Mouse (Mus musculus) limb, embryonic 15.5 days (tissue): ENCODE measurements around the gene Negr1. TPM values are rescaled to one million over a fixed set of nuclear protein-coding genes. Genes with fewer than 3 reads are reported as not detected.

ENCODE experiments used
- ATAC-seq: fragments of 200-750 bp; cut with Nextera tagmentation; 2 replicates; pipeline ENCODE4 v1.8.0; 2017; ENCODE audit warnings: low read depth, moderate TSS enrichment; ENCODE audit not compliant: insufficient number of reproducible peaks, low FRiP score, low TSS enrichment
- H3K27ac ChIP-seq: fragments of 300-500 bp; sonication (generic); 2 replicates; pipeline ENCODE4 v1.5.1; 2015; ENCODE audit warnings: moderate library complexity, mild to moderate bottlenecking, inconsistent platforms
- H3K27me3 ChIP-seq: fragments of 300-500 bp; sonication (generic); 2 replicates; pipeline ENCODE4 v1.6.1; 2015; ENCODE audit warnings: inconsistent platforms
- H3K36me3 ChIP-seq: fragments of 300-500 bp; sonication (generic); 2 replicates; pipeline ENCODE4 v1.6.1; 2015; ENCODE audit warnings: inconsistent platforms
- H3K4me1 ChIP-seq: fragments of 300-500 bp; sonication (generic); 2 replicates; pipeline ENCODE4 v1.6.1; 2015; ENCODE audit warnings: inconsistent platforms
- H3K4me2 ChIP-seq: fragments of 300-500 bp; sonication (generic); 2 replicates; pipeline ENCODE4 v1.6.1; 2015; ENCODE audit warnings: mild to moderate bottlenecking, inconsistent platforms
- H3K4me3 ChIP-seq: fragments of 300-500 bp; sonication (generic); 2 replicates; pipeline ENCODE4 v1.5.1; 2015; ENCODE audit warnings: mild to moderate bottlenecking, inconsistent platforms
- H3K9ac ChIP-seq: fragments of 300-500 bp; sonication (generic); 2 replicates; pipeline ENCODE4 v1.6.1; 2015; ENCODE audit warnings: inconsistent platforms
- H3K9me3 ChIP-seq: fragments of 300-500 bp; sonication (generic); 2 replicates; pipeline ENCODE4 v1.6.1; 2016; ENCODE audit warnings: inconsistent platforms
- WGBS: fragments of 180-500 bp; shearing (Covaris S2); methylation state at CpG from one replicate; pipeline ENCODE4 v1.1.7; 2015; 5-methylcytosine and 5-hydroxymethylcytosine counted together
- polyA plus RNA-seq: library from polyadenylated mRNA; unstranded; fragments of >200 nt; fragmentation: Nextera tagmentation; extraction: Ambion mirVana; gene quantifications from 2 replicates; pipeline ENCODE4 v1.2.1, GENCODE M21; 2015

Gene Negr1
- polyA plus RNA-seq, 1 experiment from 2014 or later, result 6.8 TPM

DNA sequence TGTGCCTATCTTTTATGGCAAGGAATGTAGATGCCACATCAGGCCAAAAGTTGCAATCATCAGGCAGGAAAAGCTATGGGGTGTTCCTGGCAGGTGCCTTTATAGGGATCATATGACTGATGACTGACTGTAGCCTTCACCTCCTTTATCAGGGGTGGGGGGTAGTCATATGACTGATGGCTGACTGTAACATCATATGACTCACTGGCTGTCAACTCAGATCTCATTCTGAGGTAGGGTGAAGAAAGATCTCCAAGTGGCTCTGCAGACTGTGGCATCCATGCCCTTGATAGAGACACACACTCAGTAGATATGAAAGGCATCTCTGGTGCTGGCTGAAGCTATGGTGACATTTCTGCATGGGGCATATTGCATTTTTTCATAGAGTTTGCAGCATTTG, 504.7 kb downstream of the Negr1 start:
- no peak overlapping the region for H3K4me2 ChIP-seq
- H3K27me3 ChIP-seq, result no peaks in the 10 kb centered on the region
- no peak overlapping the region for H3K27ac ChIP-seq
- no peak overlapping the region for H3K4me3 ChIP-seq
- no peak for ATAC-seq
- H3K9me3 ChIP-seq, result no peaks in the 10 kb centered on the region
- no peaks in the 10 kb centered on the region for H3K36me3 ChIP-seq
- no peak overlapping the region for H3K9ac ChIP-seq
- no peaks in the 10 kb centered on the region for H3K4me1 ChIP-seq

DNA sequence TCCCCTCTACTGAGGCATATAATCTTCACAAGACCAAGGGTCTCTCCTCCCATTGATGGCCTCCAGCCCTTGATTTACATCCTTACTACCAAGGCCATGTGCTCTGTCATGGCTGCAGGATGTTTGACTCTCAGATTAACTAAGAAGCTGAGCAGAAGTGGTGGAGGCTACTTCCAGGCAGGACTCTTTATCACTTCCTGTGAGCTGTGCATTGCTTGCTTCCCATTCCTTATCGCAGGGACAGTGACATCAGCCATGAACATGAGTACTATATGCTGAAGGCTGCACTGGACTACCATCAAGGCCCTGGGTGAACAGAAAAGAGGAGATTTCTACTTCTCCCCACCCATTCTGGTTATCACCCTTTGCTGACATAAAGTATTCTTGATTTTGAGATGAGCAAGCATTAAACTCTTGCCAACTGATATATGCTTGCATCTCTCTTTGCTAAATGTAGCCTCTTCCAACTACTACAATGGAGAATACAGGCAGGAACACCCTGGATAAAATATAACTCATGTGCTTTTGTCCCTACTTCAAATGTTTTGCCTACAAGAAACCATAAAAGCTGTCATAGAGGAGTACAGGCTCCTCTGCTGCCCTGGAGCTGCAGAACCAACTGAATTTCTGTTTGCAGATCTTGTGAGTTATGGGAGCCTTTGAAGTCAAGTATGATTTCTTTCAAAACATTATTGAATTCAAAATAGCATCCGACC, 517.8 kb downstream of the Negr1 start:
- Histone ChIP-seq H3K4me2 (no peak overlapping the region), H3K9me3 (no peaks in the 10 kb centered on the region), H3K36me3 (no peaks in the 10 kb centered on the region), H3K27ac (no peak overlapping the region), H3K4me1 (no peaks in the 10 kb centered on the region), H3K27me3 (no peaks in the 10 kb centered on the region), H3K9ac (no peak overlapping the region), H3K4me3 (no peak overlapping the region)
- no peak for ATAC-seq
- WGBS, result 56% methylated on average over 2 of the region's 2 CpGs

DNA sequence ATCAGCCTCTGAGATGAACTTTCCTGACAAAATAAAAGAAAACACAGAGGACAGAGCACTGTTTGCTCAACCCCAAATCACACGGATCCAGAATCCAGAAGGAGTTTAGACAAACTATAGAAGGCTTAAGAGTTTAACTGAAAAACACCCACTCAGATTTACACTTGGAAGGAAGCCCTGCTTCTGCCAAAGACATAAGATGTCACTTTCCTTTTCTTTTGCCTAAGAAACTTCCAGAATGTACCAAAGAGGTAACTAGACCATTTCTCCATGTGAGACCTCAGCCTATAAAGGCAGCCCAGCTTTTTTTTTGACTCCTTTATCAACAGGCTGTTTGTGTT, 518.3 kb downstream of the Negr1 start:
- Histone ChIP-seq H3K27ac (no peak overlapping the region), H3K36me3 (no peaks in the 10 kb centered on the region), H3K27me3 (no peaks in the 10 kb centered on the region), H3K4me2 (no peak overlapping the region), H3K9me3 (no peaks in the 10 kb centered on the region), H3K4me1 (no peaks in the 10 kb centered on the region), H3K4me3 (no peak overlapping the region), H3K9ac (no peak overlapping the region)
- 51% methylated on average over 1 of the region's 1 CpGs for WGBS
- ATAC-seq, result no peak

DNA sequence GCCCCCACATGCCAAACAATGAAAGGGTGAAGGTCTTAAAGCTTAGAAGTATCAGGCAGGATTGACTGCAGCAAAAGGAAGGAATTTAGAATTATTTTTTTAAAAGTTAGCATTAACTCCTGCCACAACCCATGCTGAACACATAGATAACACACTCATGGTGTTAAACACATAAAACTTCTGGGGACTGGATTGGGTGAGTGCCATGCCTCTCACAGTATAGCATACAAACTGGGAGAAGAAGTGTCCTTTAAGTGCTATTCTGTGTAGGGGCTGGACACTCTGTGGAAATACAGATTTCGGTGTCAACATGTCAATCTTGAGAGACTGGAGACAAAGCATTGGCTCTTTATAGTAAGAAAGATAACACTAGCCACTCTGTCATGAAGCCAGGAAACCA, 519.0 kb downstream of the Negr1 start:
- 87% methylated on average over 1 of the region's 1 CpGs for WGBS
- Histone ChIP-seq H3K27me3 (no peaks in the 10 kb centered on the region), H3K9ac (no peak overlapping the region), H3K36me3 (no peaks in the 10 kb centered on the region), H3K4me1 (no peaks in the 10 kb centered on the region), H3K27ac (no peak overlapping the region), H3K9me3 (no peaks in the 10 kb centered on the region), H3K4me3 (no peak overlapping the region), H3K4me2 (no peak overlapping the region)
- no peak for ATAC-seq

DNA sequence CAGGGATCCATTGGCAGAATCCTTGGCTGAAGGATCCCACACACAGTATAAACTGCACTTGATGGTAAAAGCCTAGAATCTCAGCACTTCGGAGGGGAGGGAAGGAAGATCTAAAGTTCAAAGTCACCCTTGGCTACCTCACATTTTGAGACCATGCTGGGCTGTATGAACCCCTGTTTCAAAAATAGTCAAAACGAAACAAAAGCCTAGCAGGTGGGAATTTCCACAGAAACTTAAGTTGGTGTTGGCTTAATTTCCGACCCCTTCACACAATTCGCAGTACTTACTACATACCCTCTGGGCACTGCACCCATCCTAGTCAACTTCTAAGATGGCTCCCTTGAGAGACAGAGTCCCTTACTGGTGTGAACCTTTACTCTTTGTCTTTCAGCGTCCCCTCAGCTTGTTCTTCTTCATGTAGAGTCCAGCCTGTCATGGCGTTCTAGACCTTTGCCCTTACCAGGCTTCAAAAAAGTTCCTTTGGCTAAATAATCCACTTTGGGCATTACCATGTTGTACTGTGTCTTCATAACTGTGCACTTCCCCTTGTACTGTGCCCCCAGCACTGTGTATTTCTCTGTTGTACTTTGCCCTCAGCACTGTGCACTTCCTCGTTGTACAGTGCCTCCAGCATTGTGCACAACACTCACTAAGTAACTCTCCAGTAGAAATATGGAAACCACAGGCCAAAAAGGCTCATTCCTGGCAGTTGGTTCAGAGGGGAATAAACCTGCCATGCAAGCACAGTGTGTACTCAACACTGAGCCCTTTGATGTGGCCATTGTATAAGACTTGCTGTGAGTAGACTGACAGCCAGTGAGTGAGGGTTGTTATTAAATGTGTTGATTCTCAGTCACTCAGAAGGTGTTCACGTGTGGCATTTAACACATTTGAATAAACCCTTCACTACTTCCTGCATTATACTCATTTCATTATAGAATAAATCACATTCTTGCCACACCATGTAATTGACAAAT, 521.5 kb downstream of the Negr1 start:
- H3K27me3 ChIP-seq, result no peaks in the 10 kb centered on the region
- no peak overlapping the region for H3K4me3 ChIP-seq
- H3K9ac ChIP-seq, result no peak overlapping the region
- H3K36me3 ChIP-seq, result no peaks in the 10 kb centered on the region
- WGBS, result 78% methylated on average over 8 of the region's 8 CpGs
- H3K9me3 ChIP-seq, result no peaks in the 10 kb centered on the region
- ATAC-seq, result no peak
- no peak overlapping the region for H3K27ac ChIP-seq
- no peaks in the 10 kb centered on the region for H3K4me1 ChIP-seq
- H3K4me2 ChIP-seq, result no peak overlapping the region

DNA sequence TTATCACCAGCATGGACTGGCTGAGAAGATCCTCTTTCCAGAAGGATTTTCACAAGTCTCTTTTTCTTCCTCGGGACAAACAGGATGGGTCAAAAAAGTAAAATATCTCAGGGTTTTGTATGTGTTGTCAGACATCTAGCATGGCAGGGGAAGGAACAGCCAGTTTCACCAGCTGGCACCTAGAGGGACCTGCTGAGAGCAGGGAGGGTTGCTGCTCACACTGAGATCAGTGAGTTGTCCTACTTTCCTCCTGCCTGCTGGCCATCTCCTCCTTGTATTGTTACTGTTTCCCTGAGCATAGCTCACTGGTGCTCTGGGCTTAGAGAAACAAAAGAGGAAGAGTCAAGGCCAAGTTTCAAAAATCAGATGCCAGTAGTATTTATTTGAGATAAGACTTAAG, 523.6 kb downstream of the Negr1 start:
- Histone ChIP-seq H3K36me3 (no peaks in the 10 kb centered on the region), H3K27me3 (no peaks in the 10 kb centered on the region), H3K9ac (no peak overlapping the region), H3K4me3 (no peak overlapping the region), H3K27ac (no peak overlapping the region), H3K4me2 (no peak overlapping the region), H3K4me1 (no peaks in the 10 kb centered on the region), H3K9me3 (no peaks in the 10 kb centered on the region)
- ATAC-seq, result no peak
- 72% methylated on average over 1 of the region's 1 CpGs for WGBS

DNA sequence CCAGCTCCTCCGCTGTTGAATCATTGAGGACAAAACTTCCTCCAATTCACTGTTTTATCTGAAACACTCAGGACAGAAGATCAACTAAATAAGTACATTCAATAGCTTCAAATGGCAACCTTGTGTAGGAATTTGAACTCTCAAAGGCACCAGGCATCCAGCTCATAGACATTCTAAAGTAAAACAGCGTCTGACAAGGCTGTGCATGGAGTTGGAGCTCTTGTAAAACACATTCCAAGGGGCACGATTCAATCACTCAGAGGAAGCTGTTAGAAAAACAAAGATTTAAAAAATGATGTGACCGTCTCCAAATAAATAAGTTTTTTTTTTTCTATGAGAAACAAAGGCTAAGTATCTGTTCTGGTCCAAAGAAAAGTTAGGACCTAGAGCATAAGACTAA, 528.5 kb downstream of the Negr1 start:
- WGBS, result 46% methylated on average over 4 of the region's 4 CpGs
- Histone ChIP-seq H3K9ac (no peak overlapping the region), H3K36me3 (no peaks in the 10 kb centered on the region), H3K4me3 (no peak overlapping the region), H3K27ac (no peak overlapping the region), H3K4me2 (no peak overlapping the region), H3K4me1 (no peaks in the 10 kb centered on the region), H3K9me3 (no peaks in the 10 kb centered on the region), H3K27me3 (no peaks in the 10 kb centered on the region)
- no peak for ATAC-seq

DNA sequence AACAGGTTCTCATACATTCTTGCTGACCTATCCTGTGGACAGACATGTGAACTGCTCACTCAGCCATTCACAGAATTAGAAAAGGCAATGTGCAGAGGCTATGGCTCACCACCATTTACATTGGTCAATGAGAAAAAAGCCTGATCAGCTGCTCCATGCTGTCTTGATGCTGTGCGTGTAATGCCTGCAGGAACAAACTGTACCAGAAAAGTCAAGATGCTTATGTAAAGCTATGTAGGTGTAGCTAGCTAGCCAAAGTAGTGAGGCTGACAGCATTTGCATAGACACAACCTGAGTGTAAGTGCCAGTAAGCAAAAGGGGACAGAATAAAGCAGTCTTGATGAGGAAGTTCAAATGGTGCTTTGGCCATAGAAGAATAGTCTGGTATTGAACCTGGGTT, 534.7 kb downstream of the Negr1 start:
- H3K9ac ChIP-seq, result no peak overlapping the region
- no peaks in the 10 kb centered on the region for H3K9me3 ChIP-seq
- H3K27me3 ChIP-seq, result no peaks in the 10 kb centered on the region
- H3K4me2 ChIP-seq, result no peak overlapping the region
- no peaks in the 10 kb centered on the region for H3K36me3 ChIP-seq
- no peaks in the 10 kb centered on the region for H3K4me1 ChIP-seq
- ATAC-seq, result no peak
- 92% methylated on average over 1 of the region's 1 CpGs for WGBS
- no peak overlapping the region for H3K27ac ChIP-seq
- no peak overlapping the region for H3K4me3 ChIP-seq

DNA sequence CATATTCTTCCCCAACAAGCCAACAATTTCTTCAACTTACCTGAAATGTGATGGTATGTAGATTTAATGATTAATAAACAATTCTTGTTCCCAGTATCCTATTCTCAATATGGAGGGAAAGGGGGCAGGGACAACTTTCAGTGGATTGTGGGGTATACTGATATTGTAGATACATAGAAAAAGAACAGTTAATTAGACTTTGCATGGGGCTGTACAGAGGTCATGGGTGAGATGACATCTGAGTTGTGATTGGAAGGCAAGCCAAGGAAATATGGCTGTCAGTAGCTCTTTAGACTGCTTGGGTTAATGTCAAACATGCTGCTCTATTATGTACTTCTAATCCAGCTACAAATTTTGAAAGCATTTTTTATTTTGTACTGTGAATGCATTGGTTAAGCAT, 535.9 kb downstream of the Negr1 start:
- Histone ChIP-seq H3K9ac (no peak overlapping the region), H3K4me3 (no peak overlapping the region), H3K4me1 (no peaks in the 10 kb centered on the region), H3K36me3 (no peaks in the 10 kb centered on the region), H3K27ac (no peak overlapping the region), H3K27me3 (no peaks in the 10 kb centered on the region), H3K9me3 (no peaks in the 10 kb centered on the region), H3K4me2 (no peak overlapping the region)
- no peak for ATAC-seq

DNA sequence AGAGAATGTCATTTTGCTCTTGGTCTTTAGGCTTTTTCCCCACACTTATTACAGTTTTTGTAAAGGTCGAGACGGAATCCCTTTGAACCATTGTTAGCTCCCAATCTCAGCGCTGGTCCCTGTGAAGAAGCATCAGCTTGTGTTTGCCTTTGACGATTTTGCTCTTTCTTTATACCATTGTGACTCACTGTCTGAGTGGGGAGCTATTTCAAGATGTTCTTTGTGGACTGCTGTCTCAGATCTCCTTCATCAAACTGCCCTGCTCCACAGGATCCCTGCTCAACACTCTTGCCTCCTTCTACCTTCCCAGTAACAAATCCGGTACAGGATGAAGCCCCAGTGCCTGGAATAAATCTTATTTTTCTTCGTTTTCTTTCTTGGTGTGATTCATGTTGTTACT, 536.8 kb downstream of the Negr1 start:
- no peak for ATAC-seq
- H3K4me1 ChIP-seq, result no peaks in the 10 kb centered on the region
- 79% methylated on average over 6 of the region's 6 CpGs for WGBS
- no peak overlapping the region for H3K4me3 ChIP-seq
- H3K9ac ChIP-seq, result no peak overlapping the region
- no peaks in the 10 kb centered on the region for H3K27me3 ChIP-seq
- H3K36me3 ChIP-seq, result no peaks in the 10 kb centered on the region
- H3K9me3 ChIP-seq, result no peaks in the 10 kb centered on the region
- no peak overlapping the region for H3K27ac ChIP-seq
- no peak overlapping the region for H3K4me2 ChIP-seq

DNA sequence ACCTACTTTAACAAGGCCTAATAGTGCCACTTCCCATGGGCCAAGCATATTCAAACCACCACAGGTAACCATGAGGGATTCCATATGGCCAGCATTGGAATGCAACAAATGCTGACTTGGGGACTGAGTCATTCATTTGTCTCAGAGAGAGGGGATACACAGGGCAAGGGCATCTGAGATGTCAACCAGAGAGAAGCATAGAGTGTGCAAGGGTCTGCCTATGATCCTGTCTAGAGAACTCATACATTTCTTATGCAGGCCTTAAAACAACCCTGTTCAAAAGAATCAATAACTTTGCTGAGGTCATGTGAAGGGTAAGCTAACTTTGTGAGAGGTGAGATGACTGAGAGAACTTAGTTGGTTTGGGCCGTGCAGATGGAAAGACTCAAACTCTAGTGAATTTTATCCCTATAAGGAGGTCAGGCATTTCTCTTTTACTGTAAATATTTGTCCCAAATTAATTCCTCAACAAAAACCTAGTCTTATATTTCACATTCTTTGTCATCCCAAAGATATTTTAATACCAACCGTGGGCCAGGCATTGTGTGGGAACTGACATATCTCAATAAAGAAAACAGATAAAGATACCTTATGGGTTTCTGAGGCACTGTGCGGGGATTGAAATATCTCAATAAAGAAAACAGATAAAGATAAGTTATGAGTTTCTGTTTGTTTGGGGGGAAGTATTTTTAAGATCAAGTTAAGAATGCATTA, 543.4 kb downstream of the Negr1 start:
- Histone ChIP-seq H3K4me1 (no peaks in the 10 kb centered on the region), H3K4me3 (no peak overlapping the region), H3K9me3 (no peaks in the 10 kb centered on the region), H3K9ac (no peak overlapping the region), H3K36me3 (no peaks in the 10 kb centered on the region), H3K27me3 (no peaks in the 10 kb centered on the region), H3K4me2 (no peak overlapping the region), H3K27ac (no peak overlapping the region)
- no peak for ATAC-seq
- 70% methylated on average over 3 of the region's 3 CpGs for WGBS
